Mouse (Mus musculus) hindbrain, postnatal 0 days (tissue): Measurements from ENCODE around the gene Olfr588-ps1. TPM values are rescaled to one million over a fixed set of nuclear protein-coding genes. Genes with fewer than 3 reads are reported as not detected.
"Not testable (repeated sequence)": the region's sequence is repeated elsewhere in the genome, so short reads cannot be mapped to it uniquely, and the experiment has no call there.

Source experiments
- ATAC-seq: fragments of 200-750 bp; cut with Nextera tagmentation; 2 replicates; pipeline ENCODE4 v1.8.0; 2017; ENCODE audit warnings: mild to moderate bottlenecking, moderate TSS enrichment, moderate library complexity
- DNase-seq: peaks from one replicate; pipeline ENCODE4 v3.0.0-alpha.2; 2015; ENCODE audit warnings: low spot score
- H3K27ac ChIP-seq: fragments of 300-500 bp; sonication (generic); 2 replicates; pipeline ENCODE4 v1.5.1; 2014; ENCODE audit warnings: mild to moderate bottlenecking
- H3K27me3 ChIP-seq: fragments of 300-500 bp; sonication (generic); 2 replicates; pipeline ENCODE4 v1.6.1; 2014; ENCODE audit warnings: low read length, mixed read lengths; ENCODE audit not compliant: insufficient read depth
- H3K36me3 ChIP-seq: fragments of 300-500 bp; sonication (generic); 2 replicates; pipeline ENCODE4 v1.6.1; 2014; ENCODE audit warnings: low read length, mixed read lengths; ENCODE audit not compliant: insufficient read depth
- H3K4me1 ChIP-seq: fragments of 300-500 bp; sonication (generic); 2 replicates; pipeline ENCODE4 v1.6.1; 2014; ENCODE audit warnings: antibody characterized with exemption, low read length, mixed read lengths; ENCODE audit not compliant: insufficient read depth
- H3K4me2 ChIP-seq: fragments of 300-500 bp; sonication (generic); 2 replicates; pipeline ENCODE4 v1.6.1; 2014; ENCODE audit warnings: low read depth, mild to moderate bottlenecking, low read length, moderate library complexity, mixed read lengths
- H3K4me3 ChIP-seq: fragments of 300-500 bp; sonication (generic); 2 replicates; pipeline ENCODE4 v1.5.1; 2014; ENCODE audit warnings: low read length
- H3K9ac ChIP-seq: fragments of 300-500 bp; sonication (generic); replicated peaks from 2 replicates; pipeline ENCODE4 v1.6.1; 2014; ENCODE audit warnings: mild to moderate bottlenecking, low read length, moderate library complexity, mixed read lengths
- H3K9me3 ChIP-seq: fragments of 300-500 bp; sonication (generic); 2 replicates; pipeline ENCODE4 v1.6.1; 2016; ENCODE audit warnings: low read length, mixed read lengths
- CTCF ChIP-seq: IDR thresholded peaks from 2 replicates; pipeline ENCODE4 v1.5.1; 2016; ENCODE audit warnings: antibody characterized with exemption, control low read depth, low read depth
- WGBS: fragments of 180-500 bp; shearing (Covaris S2); extraction: QIAGEN DNeasy Blood & Tissue Kit; methylation state at CpG from one replicate; pipeline ENCODE4 v1.1.7; 2014; 5-methylcytosine and 5-hydroxymethylcytosine counted together
- polyA plus RNA-seq: library from polyadenylated mRNA; unstranded; fragments of >200 nt; fragmentation: Nextera tagmentation; extraction: Ambion mirVana; gene quantifications from 2 replicates; pipeline ENCODE4 v1.2.1, GENCODE M21; 2015
- total RNA-seq: library from RNA; depleted of rRNA; stranded (reverse); fragments of >200 nt; gene quantifications from 2 replicates; pipeline ENCODE4 v1.2.3, GENCODE M21; 2014; rRNA removed

Gene Olfr588-ps1
- total RNA-seq: not detected in 2 replicates
- polyA plus RNA-seq: not detected in 2 replicates

DNA sequence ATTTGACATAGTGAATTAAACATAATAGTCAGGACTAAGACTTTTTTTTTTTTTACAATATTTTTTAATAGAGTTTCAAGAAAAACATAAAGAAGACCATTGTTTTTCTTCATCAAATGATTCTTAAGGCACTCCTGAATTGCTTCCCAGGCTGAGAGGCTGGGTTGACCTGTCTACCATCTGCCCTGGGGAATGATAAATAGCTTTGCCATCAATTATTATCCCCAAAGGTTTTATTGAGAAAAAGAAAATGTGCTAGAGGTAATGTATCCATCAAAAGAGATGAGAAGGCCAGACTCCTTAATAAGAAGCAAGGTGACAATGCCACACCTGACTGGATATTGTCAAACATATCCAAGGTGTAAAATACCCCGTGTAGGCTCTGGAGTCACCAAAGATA is at the start of gene Olfr588-ps1:
Gene Olfr588-ps1 (plus strand): TSS at position 301 of the 400 bp plus-strand sequence.
- no peak for ATAC-seq
- Histone ChIP-seq H3K27ac (no peak within 1 kb of the TSS), H3K4me3 (no peak within 1 kb of the TSS), H3K9ac (no peak within 1 kb of the TSS), H3K4me1 (no peaks in the 10 kb centered on the region), H3K4me2 (no peak within 1 kb of the TSS), H3K9me3 (no peaks in the 10 kb centered on the region), H3K27me3 (no peaks in the 10 kb centered on the region), H3K36me3 (no peaks in the 10 kb centered on the region)
- no peak for DNase-seq
- no peak for TF ChIP-seq CTCF
- WGBS: 83% methylated on average over 1 of the region's 1 CpGs

DNA sequence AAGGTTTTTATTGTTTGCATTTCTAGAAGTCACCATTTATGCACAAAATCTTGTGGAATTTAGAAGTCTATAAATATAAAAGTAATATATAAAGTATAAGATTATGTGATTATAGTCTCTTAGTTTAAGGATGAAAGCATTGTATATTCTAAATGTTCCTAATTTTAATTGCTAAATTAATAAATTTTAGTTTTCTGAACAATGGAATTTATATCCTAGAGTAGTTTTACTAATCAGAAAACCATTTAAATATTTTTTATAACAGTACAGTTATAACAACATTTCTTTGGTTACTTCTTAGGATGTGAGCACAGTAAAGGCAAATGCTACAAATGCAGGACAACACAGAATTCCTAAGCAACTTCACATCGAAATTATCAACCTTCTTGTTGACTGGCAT is 43.3 kb upstream of the Olfr588-ps1 start, which contains the start of gene Olfr585:
Gene Olfr585 (plus strand): TSS at position 301 of the 400 bp plus-strand sequence.
- no peak within 1 kb of the TSS for H3K4me3 ChIP-seq
- WGBS: 90% methylated on average over 1 of the region's 1 CpGs
- no peak for TF ChIP-seq CTCF
- no peak within 1 kb of the TSS for H3K27ac ChIP-seq
- H3K36me3 ChIP-seq: no peaks in the 10 kb centered on the region
- no peaks in the 10 kb centered on the region for H3K27me3 ChIP-seq
- H3K4me1 ChIP-seq: no peaks in the 10 kb centered on the region
- H3K9me3 ChIP-seq: no peaks in the 10 kb centered on the region
- ATAC-seq: no peak
- no peak within 1 kb of the TSS for H3K4me2 ChIP-seq
- DNase-seq: no peak
- no peak within 1 kb of the TSS for H3K9ac ChIP-seq

DNA sequence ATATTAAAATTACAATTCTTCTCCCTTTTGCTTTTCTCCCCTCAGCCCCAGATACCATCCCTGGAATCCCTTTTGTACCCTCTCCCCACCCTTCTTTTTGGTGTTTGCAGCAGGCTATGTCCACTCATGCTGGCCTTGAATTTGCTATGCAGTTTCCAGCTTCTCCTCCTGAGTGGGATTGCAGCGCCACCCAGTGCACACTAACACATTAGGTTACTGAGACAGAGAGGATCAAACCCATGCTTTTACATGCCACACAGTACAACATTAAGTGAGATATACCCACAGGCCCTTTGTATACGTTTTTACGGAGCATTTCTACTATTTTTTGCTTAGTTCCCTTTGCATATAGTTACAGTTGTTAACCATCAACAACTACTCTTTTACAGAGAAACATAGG is 21.3 kb upstream of the Olfr588-ps1 start:
- Histone ChIP-seq H3K4me2 (no peak overlapping the region), H3K36me3 (no peaks in the 10 kb centered on the region), H3K9me3 (no peaks in the 10 kb centered on the region), H3K27ac (no peak overlapping the region), H3K4me3 (no peak overlapping the region), H3K9ac (no peak overlapping the region), H3K4me1 (no peaks in the 10 kb centered on the region), H3K27me3 (no peaks in the 10 kb centered on the region)
- 51% methylated on average over 3 of the region's 3 CpGs for WGBS
- ATAC-seq (no peak), DNase-seq (peak; percentile 33)
- peak; percentile 54 for TF ChIP-seq CTCF

DNA sequence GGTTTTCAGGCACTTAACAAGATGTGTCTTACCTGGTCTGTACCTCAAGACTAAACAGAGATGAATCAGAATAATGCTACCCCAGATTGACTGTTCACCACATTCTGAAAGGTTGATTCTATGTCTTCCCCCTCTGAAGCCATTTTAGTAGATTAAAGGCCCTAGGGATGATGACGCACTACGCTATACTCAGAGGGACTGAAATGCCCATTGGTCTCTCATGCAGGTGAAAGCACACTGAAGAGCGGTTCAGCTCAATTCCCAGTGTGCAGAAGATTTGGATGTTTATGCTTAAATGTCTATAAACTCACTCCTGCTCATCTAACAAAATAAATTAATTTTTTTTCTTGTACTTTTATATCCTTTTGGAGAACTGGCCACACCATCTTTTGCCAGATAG is 15.1 kb upstream of the Olfr588-ps1 start, which contains the start of gene Olfr586:
Gene Olfr586 (minus strand): TSS at position 101 of the 400 bp plus-strand sequence.
- DNase-seq (no peak), ATAC-seq (no peak)
- Histone ChIP-seq H3K27ac (no peak within 1 kb of the TSS), H3K27me3 (no peaks in the 10 kb centered on the region), H3K4me1 (no peaks in the 10 kb centered on the region), H3K36me3 (no peaks in the 10 kb centered on the region), H3K9me3 (no peaks in the 10 kb centered on the region), H3K9ac (no peak within 1 kb of the TSS), H3K4me3 (no peak within 1 kb of the TSS), H3K4me2 (no peak within 1 kb of the TSS)
- 91% methylated on average over 3 of the region's 3 CpGs for WGBS
- TF ChIP-seq CTCF: no peak

DNA sequence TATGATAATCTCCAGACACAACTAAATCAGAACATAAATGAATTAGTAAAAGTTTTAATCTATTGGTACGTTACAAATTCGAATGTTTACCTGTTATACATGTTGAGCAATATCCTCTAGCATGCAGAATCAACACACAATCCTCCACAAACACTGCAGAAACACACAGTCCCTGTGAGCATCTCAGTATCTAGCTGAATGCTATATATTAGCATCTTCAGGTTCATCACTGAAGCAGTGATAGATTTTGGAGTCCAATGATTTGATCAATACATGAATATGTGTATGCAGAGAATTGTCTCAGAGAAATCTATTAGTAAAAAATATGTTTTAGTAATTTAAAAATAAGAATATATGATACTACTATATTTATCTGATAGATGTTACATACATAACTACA is 15.6 kb downstream of the Olfr588-ps1 start, which contains the start of gene Olfr589:
Gene Olfr589 (minus strand): TSS at position 101 of the 400 bp plus-strand sequence.
- no peak within 1 kb of the TSS for H3K4me2 ChIP-seq
- no peaks in the 10 kb centered on the region for H3K36me3 ChIP-seq
- no peak for TF ChIP-seq CTCF
- no peaks in the 10 kb centered on the region for H3K27me3 ChIP-seq
- no peaks in the 10 kb centered on the region for H3K4me1 ChIP-seq
- no peaks in the 10 kb centered on the region for H3K9me3 ChIP-seq
- no peak within 1 kb of the TSS for H3K27ac ChIP-seq
- H3K4me3 ChIP-seq: no peak within 1 kb of the TSS
- no peak within 1 kb of the TSS for H3K9ac ChIP-seq
- no peak for ATAC-seq
- DNase-seq: no peak
- WGBS: 64% methylated on average over 2 of the region's 2 CpGs

DNA sequence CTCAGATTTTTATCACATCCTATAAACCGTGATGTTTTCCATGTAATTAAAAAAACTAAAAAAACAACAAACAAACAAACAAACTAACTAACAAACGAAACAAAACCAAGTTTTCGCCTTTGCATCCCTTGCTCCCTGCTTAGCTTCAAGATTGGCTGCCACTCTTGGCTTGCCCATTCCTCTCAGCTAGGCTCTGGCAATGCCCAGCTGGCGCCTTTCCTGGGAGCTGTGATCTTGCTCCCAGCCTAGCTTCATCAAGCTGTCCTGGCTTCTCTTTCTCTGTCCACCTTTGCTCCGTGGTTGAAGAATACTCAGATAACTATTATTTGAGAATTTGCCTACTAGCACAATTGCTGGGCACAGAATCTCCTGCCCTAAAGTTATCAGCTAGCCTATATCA is 29.0 kb downstream of the Olfr588-ps1 start:
- H3K4me1 ChIP-seq: no peaks in the 10 kb centered on the region
- H3K36me3 ChIP-seq: no peaks in the 10 kb centered on the region
- no peak overlapping the region for H3K4me2 ChIP-seq
- H3K27ac ChIP-seq: no peak overlapping the region
- WGBS: 79% methylated on average over 5 of the region's 5 CpGs
- ATAC-seq (no peak), DNase-seq (no peak)
- H3K4me3 ChIP-seq: no peak overlapping the region
- TF ChIP-seq CTCF: no peak
- no peaks in the 10 kb centered on the region for H3K9me3 ChIP-seq
- H3K9ac ChIP-seq: no peak overlapping the region
- H3K27me3 ChIP-seq: no peaks in the 10 kb centered on the region

DNA sequence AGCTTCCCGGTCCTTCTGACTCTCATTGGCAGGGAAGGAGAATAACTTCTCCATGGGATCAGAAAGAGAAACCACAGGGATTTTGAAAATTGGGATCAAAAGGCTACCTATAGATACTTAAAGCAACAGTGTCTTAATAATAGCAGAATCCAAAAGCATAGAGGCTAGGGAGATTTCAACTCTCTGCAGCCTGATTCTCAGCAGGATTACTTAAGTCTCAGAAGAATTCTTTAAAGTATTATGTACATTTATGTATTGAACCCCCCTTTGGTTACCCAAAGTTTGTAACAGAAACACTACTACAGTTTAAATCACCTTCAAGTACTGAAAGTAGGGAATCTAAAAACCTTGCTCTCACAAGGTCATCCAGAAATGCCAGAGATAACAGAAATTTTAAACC is 37.6 kb downstream of the Olfr588-ps1 start, which contains the start of gene Olfr591:
Gene Olfr591 (minus strand): TSS at position 101 of the 400 bp plus-strand sequence.
- no peak within 1 kb of the TSS for H3K4me3 ChIP-seq
- no peaks in the 10 kb centered on the region for H3K27me3 ChIP-seq
- DNase-seq: no peak
- no peaks in the 10 kb centered on the region for H3K4me1 ChIP-seq
- no peak within 1 kb of the TSS for H3K4me2 ChIP-seq
- H3K9me3 ChIP-seq: peaks cover 7% of the 10 kb centered on the region; the same call in 1 of the 2 replicates
- no peak for ATAC-seq
- H3K36me3 ChIP-seq: no peaks in the 10 kb centered on the region
- WGBS: 84% methylated on average over 1 of the region's 1 CpGs
- no peak within 1 kb of the TSS for H3K9ac ChIP-seq
- no peak within 1 kb of the TSS for H3K27ac ChIP-seq
- no peak for TF ChIP-seq CTCF

DNA sequence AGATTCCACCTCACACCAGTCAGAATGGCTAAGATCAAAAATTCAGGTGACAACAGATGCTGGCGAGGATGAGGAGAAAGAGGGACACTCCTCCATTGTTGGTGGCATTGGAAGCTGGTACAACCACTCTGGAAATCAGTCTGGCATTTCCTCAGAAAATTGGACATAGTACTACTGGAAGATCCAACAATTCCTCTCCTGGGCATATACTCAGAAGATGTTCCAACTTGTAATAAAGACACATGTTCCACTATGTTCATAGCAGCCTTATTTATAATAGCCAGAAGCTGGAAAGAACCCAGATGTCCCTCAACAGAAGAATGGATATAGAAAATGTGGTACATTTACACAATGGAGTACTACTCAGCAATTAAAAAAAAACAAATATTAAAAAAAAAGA is 43.8 kb downstream of the Olfr588-ps1 start, which contains the start of gene Olfr592:
Gene Olfr592 (plus strand): TSS at position 301 of the 400 bp plus-strand sequence.
- DNase-seq, H3K4me1 ChIP-seq, H3K4me2 ChIP-seq, H3K9ac ChIP-seq, H3K27me3 ChIP-seq, H3K36me3 ChIP-seq, ATAC-seq, H3K4me3 ChIP-seq, H3K27ac ChIP-seq, H3K9me3 ChIP-seq: not testable (repeated sequence)
- WGBS: 72% methylated on average over 1 of the region's 1 CpGs
